Mouse (Mus musculus): ENCODE results near the gene Ninl. TPM values are rescaled to one million over a fixed set of nuclear protein-coding genes. Genes with fewer than 3 reads are reported as not detected.

Ninl gene
- polyA plus RNA-seq, 1 experiment, result 4.5 TPM

DNA sequence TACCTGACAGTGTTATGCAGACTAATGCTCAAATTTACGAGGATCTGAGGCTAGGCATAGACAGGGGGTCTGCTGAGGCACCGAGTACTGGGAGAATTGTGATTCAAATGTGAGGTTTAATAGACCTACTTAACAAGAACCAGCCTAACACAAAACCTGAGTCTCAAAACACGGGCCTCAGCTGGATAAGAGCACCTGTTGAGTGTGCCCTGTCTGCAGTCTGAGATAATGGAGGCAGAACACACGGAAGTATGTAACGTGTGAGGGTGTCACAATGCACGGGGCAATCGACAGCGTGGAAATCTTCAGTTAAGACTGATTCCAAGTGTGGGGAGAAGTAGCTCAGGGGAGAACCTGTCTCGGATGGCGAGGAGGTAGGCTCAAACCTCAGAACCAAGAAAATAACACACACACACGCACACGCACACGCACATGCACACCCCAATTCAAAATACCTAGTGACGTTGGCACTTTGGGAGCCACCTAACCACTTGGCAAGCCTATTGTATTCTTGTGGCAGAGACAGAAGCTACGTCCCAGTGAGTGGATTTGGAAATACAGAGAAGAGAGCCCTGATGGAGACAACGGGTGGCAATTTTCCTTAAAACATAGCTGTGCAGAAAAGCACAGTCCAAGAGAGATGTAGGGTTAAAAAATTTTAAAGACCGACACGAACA, 1.2 kb downstream of the Ninl start:
- H3K79me3 ChIP-seq (ENCODE audit: low read depth), result peaks cover 39% of the 10 kb centered on the region
- no peaks in the 10 kb centered on the region for H3K36me3 ChIP-seq (ENCODE audit: control insufficient read depth, insufficient read depth)
- peaks cover 60% of the 10 kb centered on the region for H3K79me2 ChIP-seq (ENCODE audit: control insufficient read depth, insufficient read depth)
- H3K27me3 ChIP-seq (ENCODE audit: control insufficient read depth, insufficient read depth, insufficient read length), result no peaks in the 10 kb centered on the region
- peak overlapping the region; percentile 79 for H3ac ChIP-seq (ENCODE audit: control insufficient read depth, insufficient read length, low read depth)
- H3K4me3 ChIP-seq (ENCODE audit: insufficient read depth, poor library complexity, severe bottlenecking), result peak overlapping the region; percentile 77
- TF ChIP-seq CEBPB (IDR thresholded peaks at IDR 0.05; ENCODE audit: low read depth), result no peak
- TF ChIP-seq MAX (IDR thresholded peaks at IDR 0.05), result no peak
- no peak for TF ChIP-seq FOSL1 (IDR thresholded peaks at IDR 0.05; ENCODE audit: insufficient read depth, low read length, poor library complexity, severe bottlenecking)
- no peak for TF ChIP-seq USF1 (IDR thresholded peaks at IDR 0.05; ENCODE audit: low read depth)
- no peak for TF ChIP-seq MYOG (IDR thresholded peaks at IDR 0.05; ENCODE audit: control insufficient read depth, extremely low read depth, insufficient read length)
- no peak for TF ChIP-seq MYOD1 (IDR thresholded peaks at IDR 0.05; ENCODE audit: control insufficient read depth, insufficient read length, low read depth)
- TF ChIP-seq CTCF (IDR thresholded peaks at IDR 0.05; ENCODE audit: control insufficient read depth, insufficient read depth, insufficient read length), result no peak

DNA sequence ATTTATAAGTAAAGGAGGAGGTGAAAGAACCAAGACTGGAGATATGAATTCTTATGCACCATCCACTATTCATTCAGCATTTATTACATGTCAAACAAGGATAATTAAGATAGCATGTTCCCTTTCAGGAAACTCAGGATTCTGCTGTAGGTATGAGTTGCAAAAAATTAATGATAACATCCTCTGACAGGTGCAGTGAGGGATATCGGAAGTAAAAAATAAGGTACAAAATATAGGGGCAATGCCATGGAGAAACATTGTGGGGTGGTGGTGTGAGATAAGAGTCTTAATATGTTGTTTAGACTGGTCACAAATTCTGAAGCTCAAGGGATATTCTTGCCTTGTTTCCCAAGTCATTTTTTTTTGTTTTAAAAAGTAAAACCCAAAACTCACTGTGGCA, 1.9 kb downstream of the Ninl start:
- peaks cover 43% of the 10 kb centered on the region for H3K79me3 ChIP-seq (ENCODE audit: low read depth)
- no peaks in the 10 kb centered on the region for H3K27me3 ChIP-seq (ENCODE audit: control insufficient read depth, insufficient read depth, insufficient read length)
- no peak for TF ChIP-seq CTCF (IDR thresholded peaks at IDR 0.05; ENCODE audit: control insufficient read depth, insufficient read depth, insufficient read length)
- no peak for TF ChIP-seq MYOG (IDR thresholded peaks at IDR 0.05; ENCODE audit: control insufficient read depth, extremely low read depth, insufficient read length)
- no peak for TF ChIP-seq MAX (IDR thresholded peaks at IDR 0.05)
- no peak for TF ChIP-seq FOSL1 (IDR thresholded peaks at IDR 0.05; ENCODE audit: insufficient read depth, low read length, poor library complexity, severe bottlenecking)
- TF ChIP-seq MYOD1 (IDR thresholded peaks at IDR 0.05; ENCODE audit: control insufficient read depth, insufficient read length, low read depth), result no peak
- no peak for TF ChIP-seq USF1 (IDR thresholded peaks at IDR 0.05; ENCODE audit: low read depth)
- no peak for TF ChIP-seq CEBPB (IDR thresholded peaks at IDR 0.05; ENCODE audit: low read depth)
- peaks cover 68% of the 10 kb centered on the region for H3K79me2 ChIP-seq (ENCODE audit: control insufficient read depth, insufficient read depth)
- no peak overlapping the region for H3K4me3 ChIP-seq (ENCODE audit: insufficient read depth, poor library complexity, severe bottlenecking)
- no peaks in the 10 kb centered on the region for H3K36me3 ChIP-seq (ENCODE audit: control insufficient read depth, insufficient read depth)
- H3ac ChIP-seq (ENCODE audit: control insufficient read depth, insufficient read length, low read depth), result no peak overlapping the region

DNA sequence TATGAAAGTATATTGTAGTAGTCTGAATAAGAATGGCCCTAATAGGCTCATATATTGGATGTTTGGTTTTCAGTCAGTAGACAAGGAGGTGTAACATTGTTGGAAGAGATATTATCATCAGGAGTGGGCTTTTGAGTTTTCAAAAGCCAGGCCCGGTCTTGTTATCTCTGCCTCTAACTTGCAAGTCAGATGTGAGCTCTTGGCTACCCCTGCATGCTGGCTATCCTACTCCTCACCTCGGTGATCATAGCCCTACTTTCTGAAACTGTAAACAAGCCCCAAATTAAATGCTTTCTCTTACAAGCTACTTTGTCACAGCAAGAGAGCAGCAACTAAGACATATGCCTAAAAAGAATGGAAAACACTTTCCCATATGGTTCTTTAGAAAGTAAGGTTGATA, 2.5 kb downstream of the Ninl start:
- H3ac ChIP-seq (ENCODE audit: control insufficient read depth, insufficient read length, low read depth), result no peak overlapping the region
- H3K36me3 ChIP-seq (ENCODE audit: control insufficient read depth, insufficient read depth), result no peaks in the 10 kb centered on the region
- H3K79me3 ChIP-seq (ENCODE audit: low read depth), result peaks cover 45% of the 10 kb centered on the region
- peaks cover 72% of the 10 kb centered on the region for H3K79me2 ChIP-seq (ENCODE audit: control insufficient read depth, insufficient read depth)
- no peaks in the 10 kb centered on the region for H3K27me3 ChIP-seq (ENCODE audit: control insufficient read depth, insufficient read depth, insufficient read length)
- no peak overlapping the region for H3K4me3 ChIP-seq (ENCODE audit: insufficient read depth, poor library complexity, severe bottlenecking)
- TF ChIP-seq CEBPB (IDR thresholded peaks at IDR 0.05; ENCODE audit: low read depth), result no peak
- TF ChIP-seq FOSL1 (IDR thresholded peaks at IDR 0.05; ENCODE audit: insufficient read depth, low read length, poor library complexity, severe bottlenecking), result no peak
- TF ChIP-seq MYOD1 (IDR thresholded peaks at IDR 0.05; ENCODE audit: control insufficient read depth, insufficient read length, low read depth), result no peak
- no peak for TF ChIP-seq MAX (IDR thresholded peaks at IDR 0.05)
- no peak for TF ChIP-seq USF1 (IDR thresholded peaks at IDR 0.05; ENCODE audit: low read depth)
- TF ChIP-seq MYOG (IDR thresholded peaks at IDR 0.05; ENCODE audit: control insufficient read depth, extremely low read depth, insufficient read length), result no peak
- TF ChIP-seq CTCF (IDR thresholded peaks at IDR 0.05; ENCODE audit: control insufficient read depth, insufficient read depth, insufficient read length), result no peak

DNA sequence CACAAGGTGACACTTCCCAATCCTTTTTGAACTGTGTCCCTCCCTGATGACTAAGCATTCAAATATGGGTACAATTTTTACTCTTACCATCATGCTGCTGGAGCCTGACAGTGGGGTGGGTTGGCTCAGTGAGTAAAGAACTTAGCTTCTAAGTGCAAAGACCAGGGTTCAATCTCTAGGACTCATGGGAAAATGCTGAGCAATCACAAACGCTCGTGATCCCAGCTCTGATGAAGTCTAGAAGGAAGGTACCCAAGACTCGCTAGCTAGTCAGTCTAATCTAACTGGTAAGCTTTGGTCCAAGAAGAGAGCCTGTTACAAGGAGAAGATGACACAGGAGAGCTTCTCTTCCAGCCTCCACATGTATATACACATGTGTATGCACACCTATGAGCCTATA, 4.7 kb downstream of the Ninl start:
- Histone ChIP-seq H3K79me3 (ENCODE audit: low read depth) (peaks cover 45% of the 10 kb centered on the region), H3K4me3 (ENCODE audit: insufficient read depth, poor library complexity, severe bottlenecking) (no peak overlapping the region), H3K27me3 (ENCODE audit: control insufficient read depth, insufficient read depth, insufficient read length) (no peaks in the 10 kb centered on the region), H3K79me2 (ENCODE audit: control insufficient read depth, insufficient read depth) (peaks cover 72% of the 10 kb centered on the region), H3K36me3 (ENCODE audit: control insufficient read depth, insufficient read depth) (peaks cover under 1% of the 10 kb centered on the region), H3ac (ENCODE audit: control insufficient read depth, insufficient read length, low read depth) (no peak overlapping the region)
- no peak for TF ChIP-seq CTCF (IDR thresholded peaks at IDR 0.05; ENCODE audit: control insufficient read depth, insufficient read depth, insufficient read length)

DNA sequence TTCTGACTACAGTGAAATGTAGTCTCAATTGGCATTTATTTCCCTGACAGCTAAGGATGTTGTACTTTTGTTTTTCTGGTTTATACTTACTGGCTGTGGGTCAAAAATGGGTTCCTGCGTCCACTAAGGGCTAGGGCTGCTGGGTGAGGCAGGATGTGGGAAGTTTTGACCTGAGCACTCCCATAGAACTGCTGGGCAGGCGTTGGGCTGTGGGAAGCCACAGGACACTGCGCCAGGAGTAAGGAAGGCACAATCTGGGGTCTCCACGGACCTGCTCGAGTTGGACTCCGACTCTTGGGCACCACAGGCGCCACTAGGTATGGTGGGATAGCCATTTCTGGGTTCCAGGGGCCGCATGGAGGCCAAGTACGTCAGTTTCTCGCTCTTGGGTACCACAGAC, 18.0 kb downstream of the Ninl start:
- no peak for TF ChIP-seq CTCF (IDR thresholded peaks at IDR 0.05; ENCODE audit: control insufficient read depth, insufficient read depth, insufficient read length)
- Histone ChIP-seq H3K79me3 (ENCODE audit: low read depth) (no peaks in the 10 kb centered on the region), H3K4me3 (ENCODE audit: insufficient read depth, poor library complexity, severe bottlenecking) (no peak overlapping the region)

DNA sequence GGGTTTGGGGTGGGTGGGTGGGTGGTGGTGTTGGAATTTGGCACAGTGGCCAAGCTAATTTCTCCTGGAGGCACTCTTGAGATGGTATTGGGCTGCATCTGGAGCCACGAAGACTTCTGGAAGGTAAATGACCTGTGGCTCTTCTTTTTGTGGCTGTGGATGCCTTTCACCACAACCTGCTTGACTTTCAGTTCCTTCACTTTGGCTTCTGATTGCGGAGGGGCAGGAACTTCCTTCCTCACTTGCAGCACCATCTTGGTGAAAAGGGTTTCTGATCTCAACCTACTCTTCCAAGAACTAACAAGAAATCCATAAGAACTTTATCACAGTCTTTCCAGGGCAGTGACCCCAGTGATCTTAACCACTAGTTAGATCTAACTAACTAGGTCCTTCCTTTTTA, 23.9 kb downstream of the Ninl start:
- H3K79me2 ChIP-seq (ENCODE audit: control insufficient read depth, insufficient read depth), result no peaks in the 10 kb centered on the region
- H3K27me3 ChIP-seq (ENCODE audit: control insufficient read depth, insufficient read depth, insufficient read length), result no peaks in the 10 kb centered on the region
- no peaks in the 10 kb centered on the region for H3K36me3 ChIP-seq (ENCODE audit: control insufficient read depth, insufficient read depth)
- TF ChIP-seq MAX (IDR thresholded peaks at IDR 0.05) (no peak), CTCF (IDR thresholded peaks at IDR 0.05; ENCODE audit: control insufficient read depth, insufficient read depth, insufficient read length) (no peak), FOSL1 (IDR thresholded peaks at IDR 0.05; ENCODE audit: insufficient read depth, low read length, poor library complexity, severe bottlenecking) (no peak), MYOD1 (IDR thresholded peaks at IDR 0.05; ENCODE audit: control insufficient read depth, insufficient read length, low read depth) (no peak), CEBPB (IDR thresholded peaks at IDR 0.05; ENCODE audit: low read depth) (no peak), USF1 (IDR thresholded peaks at IDR 0.05; ENCODE audit: low read depth) (no peak), MYOG (IDR thresholded peaks at IDR 0.05; ENCODE audit: control insufficient read depth, extremely low read depth, insufficient read length) (no peak)
- H3K4me3 ChIP-seq (ENCODE audit: insufficient read depth, poor library complexity, severe bottlenecking), result no peak overlapping the region
- H3ac ChIP-seq (ENCODE audit: control insufficient read depth, insufficient read length, low read depth), result no peak overlapping the region
- no peaks in the 10 kb centered on the region for H3K79me3 ChIP-seq (ENCODE audit: low read depth)

More for the DNA sequence above, 18.0 kb downstream of the Ninl start:
- no peaks in the 10 kb centered on the region for H3K79me2 ChIP-seq (ENCODE audit: control insufficient read depth, insufficient read depth)
- H3ac ChIP-seq (ENCODE audit: control insufficient read depth, insufficient read length, low read depth), result no peak overlapping the region
- H3K27me3 ChIP-seq (ENCODE audit: control insufficient read depth, insufficient read depth, insufficient read length), result no peaks in the 10 kb centered on the region
- no peaks in the 10 kb centered on the region for H3K36me3 ChIP-seq (ENCODE audit: control insufficient read depth, insufficient read depth)
